Mouse (Mus musculus) embryonic facial prominence, embryonic 14.5 days (tissue): Measurements from ENCODE around the gene Zpr1. TPM values are rescaled to one million over a fixed set of nuclear protein-coding genes. Genes with fewer than 3 reads are reported as not detected.
A peak's percentile ranks its signal among the peaks of the same experiment; 100 is the strongest.

Experiments
- ATAC-seq: fragments of 200-750 bp; cut with Nextera tagmentation; 2 replicates; pipeline ENCODE4 v1.8.0; 2017; ENCODE audit warnings: low read depth, moderate number of reproducible peaks, moderate TSS enrichment
- DNase-seq: peaks from one replicate; pipeline ENCODE4 v3.0.0-alpha.2; 2015; ENCODE audit warnings: low spot score
- H3K27ac ChIP-seq: fragments of 300-500 bp; sonication (generic); replicated peaks from 2 replicates; pipeline ENCODE4 v1.5.1; 2014; ENCODE audit warnings: low read depth, mild to moderate bottlenecking, low read length, moderate library complexity
- H3K27me3 ChIP-seq: fragments of 300-500 bp; sonication (generic); replicated peaks from 2 replicates; pipeline ENCODE4 v1.6.1; 2014; ENCODE audit warnings: low read length; ENCODE audit not compliant: control insufficient read depth, insufficient read depth
- H3K36me3 ChIP-seq: fragments of 300-500 bp; sonication (generic); 2 replicates; pipeline ENCODE4 v1.6.1; 2014; ENCODE audit warnings: low read length, mixed read lengths; ENCODE audit not compliant: control insufficient read depth, insufficient read depth
- H3K4me1 ChIP-seq: fragments of 300-500 bp; sonication (generic); 2 replicates; pipeline ENCODE4 v1.6.1; 2014; ENCODE audit warnings: antibody characterized with exemption, low read length; ENCODE audit not compliant: control insufficient read depth, insufficient read depth
- H3K4me2 ChIP-seq: fragments of 300-500 bp; sonication (generic); 2 replicates; pipeline ENCODE4 v1.6.1; 2014; ENCODE audit warnings: low read depth, mild to moderate bottlenecking, low read length, moderate library complexity, mixed read lengths
- H3K4me3 ChIP-seq: fragments of 300-500 bp; sonication (generic); 2 replicates; pipeline ENCODE4 v1.5.1; 2014; ENCODE audit warnings: low read depth, mild to moderate bottlenecking, low read length
- H3K9ac ChIP-seq: fragments of 300-500 bp; sonication (generic); 2 replicates; pipeline ENCODE4 v1.6.1; 2014; ENCODE audit warnings: low read depth, mild to moderate bottlenecking, low read length, moderate library complexity, mixed read lengths
- H3K9me3 ChIP-seq: fragments of 300-500 bp; sonication (generic); 2 replicates; pipeline ENCODE4 v1.6.1; 2016; ENCODE audit warnings: low read length; ENCODE audit not compliant: control insufficient read depth
- WGBS: fragments of 180-500 bp; shearing (Covaris S2); extraction: QIAGEN DNeasy Blood & Tissue Kit; methylation state at CpG from one replicate; pipeline ENCODE4 v1.1.7; 2014; 5-methylcytosine and 5-hydroxymethylcytosine counted together
- polyA plus RNA-seq: library from polyadenylated mRNA; unstranded; fragments of >200 nt; fragmentation: Nextera tagmentation; extraction: Ambion mirVana; gene quantifications from 2 replicates; pipeline ENCODE4 v1.2.1, GENCODE M21; 2014

Gene Zpr1
- polyA plus RNA-seq: 54.2 and 54.6 TPM in 2 replicates

- no peaks in the 10 kb centered on the region for H3K4me1 ChIP-seq
- H3K4me3 ChIP-seq: peak within 1 kb of the TSS; percentile 76
- peak within 1 kb of the TSS; percentile 81 for H3K4me2 ChIP-seq
- ATAC-seq: peak; percentile 97
- H3K27ac ChIP-seq: peak within 1 kb of the TSS; percentile 45; the same call in 1 of the 2 replicates
- peak within 1 kb of the TSS; percentile 76 for H3K9ac ChIP-seq
- no peaks in the 10 kb centered on the region for H3K9me3 ChIP-seq
- DNase-seq: peak; percentile 97
- H3K36me3 ChIP-seq: peaks cover 27% of the 10 kb centered on the region
- WGBS: 25% methylated on average over 17 of the region's 45 CpGs
- peaks cover 3% of the 10 kb centered on the region; the same call in 1 of the 2 replicates for H3K27me3 ChIP-seq
Measured at GRCm38 (mm10) chr9:46272677-46273454, at the start of gene Zpr1. Gene Zpr1 (plus strand): TSS chr9:46273064.

DNA sequence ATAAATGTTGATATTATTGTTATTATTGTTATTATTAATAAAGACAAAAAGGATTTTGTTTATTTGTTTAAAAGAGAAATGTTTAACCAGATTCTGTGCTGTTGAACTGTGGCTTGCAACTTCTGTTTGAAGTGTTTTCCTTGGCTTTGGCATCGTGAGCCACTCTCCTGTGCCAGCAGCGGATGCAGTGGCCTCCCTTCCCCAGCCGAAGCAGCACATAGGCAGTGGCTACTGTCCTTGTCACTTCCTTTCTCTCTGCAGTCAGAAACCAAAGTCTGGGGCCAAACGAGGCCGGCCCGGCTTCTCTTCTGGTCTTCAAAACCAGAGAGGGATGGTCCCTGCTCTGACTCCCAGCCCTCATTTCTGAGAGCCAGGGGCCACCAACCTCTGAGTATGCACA, 49.8 kb upstream of the Zpr1 start:
- WGBS: 87% methylated on average over 6 of the region's 6 CpGs
- H3K4me3 ChIP-seq: no peak overlapping the region
- H3K9ac ChIP-seq: no peak overlapping the region
- no peaks in the 10 kb centered on the region for H3K9me3 ChIP-seq
- ATAC-seq: no peak
- H3K27me3 ChIP-seq: no peaks in the 10 kb centered on the region
- no peak overlapping the region for H3K27ac ChIP-seq
- no peaks in the 10 kb centered on the region for H3K4me1 ChIP-seq
- peaks cover 36% of the 10 kb centered on the region for H3K36me3 ChIP-seq
- H3K4me2 ChIP-seq: no peak overlapping the region
- no peak for DNase-seq

DNA sequence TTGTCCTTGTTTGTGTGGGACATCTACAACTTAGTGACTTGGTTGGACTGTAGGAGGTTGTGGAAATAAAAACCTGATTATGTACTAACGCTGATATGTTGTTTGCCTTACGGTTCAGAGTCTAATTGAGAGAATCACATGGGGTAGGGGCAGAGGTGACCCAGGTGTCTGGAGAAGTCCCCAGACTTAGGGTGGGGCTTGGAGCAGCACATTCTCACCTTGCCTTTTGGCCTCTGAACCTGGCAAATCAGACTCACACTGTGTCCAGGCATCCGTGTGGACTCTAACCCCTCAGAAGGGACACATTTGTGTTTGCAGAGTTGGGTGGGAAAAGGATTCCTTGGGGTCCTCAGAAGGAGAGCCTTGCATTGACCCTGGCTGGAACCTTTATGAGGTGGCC, 48.8 kb upstream of the Zpr1 start:
- no peaks in the 10 kb centered on the region for H3K27me3 ChIP-seq
- 86% methylated on average over 3 of the region's 3 CpGs for WGBS
- H3K9me3 ChIP-seq: no peaks in the 10 kb centered on the region
- H3K4me1 ChIP-seq: no peaks in the 10 kb centered on the region
- H3K27ac ChIP-seq: no peak overlapping the region
- DNase-seq (no peak), ATAC-seq (no peak)
- H3K4me2 ChIP-seq: no peak overlapping the region
- H3K36me3 ChIP-seq: peaks cover 36% of the 10 kb centered on the region
- no peak overlapping the region for H3K9ac ChIP-seq
- no peak overlapping the region for H3K4me3 ChIP-seq

DNA sequence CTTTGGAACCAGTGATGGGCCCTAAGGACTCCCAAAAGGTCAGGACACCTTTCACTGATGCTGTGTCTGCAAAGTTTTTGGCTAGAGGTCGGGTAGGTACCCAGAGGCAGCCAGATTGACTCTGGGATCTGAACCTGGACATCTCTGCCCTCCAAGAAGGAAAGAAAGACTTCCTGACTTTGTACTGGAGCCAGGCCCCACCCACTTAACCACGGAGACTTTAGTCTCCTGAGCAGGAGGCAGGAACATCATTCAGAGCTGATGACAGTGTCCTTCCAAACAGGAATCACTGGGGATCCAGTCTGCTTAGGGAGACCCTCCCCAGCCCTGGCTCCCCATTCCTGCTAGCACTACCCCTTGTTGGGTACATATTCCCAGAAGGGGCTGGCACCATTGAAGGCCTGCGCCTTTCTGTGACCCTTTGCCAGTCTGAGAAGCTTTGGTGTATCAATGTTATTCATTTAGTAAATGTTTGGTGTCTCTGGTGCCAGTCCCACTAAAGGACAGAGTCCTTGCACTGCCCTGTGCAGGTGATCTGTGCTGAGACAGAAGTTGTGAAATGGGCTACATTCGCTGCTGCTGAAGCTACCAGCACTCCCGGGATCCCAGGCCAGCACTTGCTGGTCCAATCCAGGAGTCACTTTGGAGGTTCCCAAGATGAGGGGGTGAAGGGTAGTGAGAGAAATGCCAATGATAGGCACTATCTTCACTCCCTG, 47.8 kb upstream of the Zpr1 start:
- DNase-seq (no peak), ATAC-seq (no peak)
- H3K4me1 ChIP-seq: 0 out of 2 replicates have a peak, but pooled peaks cover 3% of the 10 kb centered on the region
- H3K27me3 ChIP-seq: no peaks in the 10 kb centered on the region
- H3K27ac ChIP-seq: no peak overlapping the region
- H3K9ac ChIP-seq: no peak overlapping the region
- no peak overlapping the region for H3K4me3 ChIP-seq
- peaks cover 31% of the 10 kb centered on the region for H3K36me3 ChIP-seq
- H3K4me2 ChIP-seq: no peak overlapping the region
- WGBS: 67% methylated on average over 5 of the region's 5 CpGs
- H3K9me3 ChIP-seq: no peaks in the 10 kb centered on the region

DNA sequence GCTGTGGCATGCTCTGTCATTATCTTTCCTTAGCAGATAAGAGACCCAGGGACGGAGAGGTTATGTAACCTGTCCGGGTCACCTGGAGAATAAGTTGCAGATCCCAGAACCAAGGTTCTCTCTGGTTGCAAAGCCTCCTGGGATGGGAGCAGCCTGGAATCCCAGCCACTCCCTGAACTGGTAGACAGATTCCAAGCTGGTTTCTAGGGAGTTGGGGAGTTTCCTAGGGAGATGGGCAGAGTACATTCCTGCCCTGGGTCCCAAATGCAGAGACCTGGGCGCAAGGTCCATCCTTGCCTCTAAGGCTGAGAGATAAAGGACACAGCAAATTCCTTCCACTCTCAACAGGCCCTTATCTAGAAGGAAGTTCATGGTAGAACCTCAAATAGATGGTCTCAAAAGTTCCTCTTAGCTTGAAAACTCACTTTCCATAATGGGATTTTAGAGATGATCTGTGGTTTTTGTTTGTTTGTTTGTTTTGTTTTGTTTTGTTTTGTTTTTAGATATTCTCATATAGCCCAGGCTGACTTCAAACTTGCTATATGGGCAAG, 45.7 kb upstream of the Zpr1 start:
- Histone ChIP-seq H3K27ac (no peak overlapping the region), H3K4me3 (no peak overlapping the region), H3K4me2 (no peak overlapping the region), H3K9ac (no peak overlapping the region), H3K4me1 (0 out of 2 replicates have a peak, but pooled peaks cover 3% of the 10 kb centered on the region), H3K9me3 (no peaks in the 10 kb centered on the region), H3K27me3 (no peaks in the 10 kb centered on the region), H3K36me3 (peaks cover 12% of the 10 kb centered on the region)
- ATAC-seq (no peak), DNase-seq (no peak)
- whole genome bisulfite sequencing: 95% methylated on average over 3 of the region's 3 CpGs

DNA sequence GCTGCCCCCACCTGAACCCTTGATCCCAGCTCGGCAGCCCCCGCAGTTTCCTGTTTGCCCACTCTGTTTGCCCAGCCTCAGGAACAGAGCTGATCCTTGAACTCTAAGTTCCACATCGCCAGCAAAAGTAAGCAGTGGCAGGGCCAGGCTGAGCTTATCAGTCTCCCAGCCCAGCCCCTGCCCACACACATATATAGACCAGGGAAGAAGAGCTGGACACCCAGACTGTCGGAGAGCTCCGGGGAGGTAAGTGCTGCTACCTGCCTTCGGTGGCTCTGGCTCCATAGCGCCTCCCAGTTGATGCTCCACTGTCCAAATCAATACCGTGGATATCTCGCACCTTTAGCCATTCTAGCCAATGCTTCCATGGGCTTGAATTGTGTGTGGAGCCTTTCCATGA, 44.4 kb upstream of the Zpr1 start, which contains the start of gene Apoa1:
Gene Apoa1, plus strand, starts transcription at position 90 of the 400 bp plus-strand sequence.
- ATAC-seq: no peak

DNA sequence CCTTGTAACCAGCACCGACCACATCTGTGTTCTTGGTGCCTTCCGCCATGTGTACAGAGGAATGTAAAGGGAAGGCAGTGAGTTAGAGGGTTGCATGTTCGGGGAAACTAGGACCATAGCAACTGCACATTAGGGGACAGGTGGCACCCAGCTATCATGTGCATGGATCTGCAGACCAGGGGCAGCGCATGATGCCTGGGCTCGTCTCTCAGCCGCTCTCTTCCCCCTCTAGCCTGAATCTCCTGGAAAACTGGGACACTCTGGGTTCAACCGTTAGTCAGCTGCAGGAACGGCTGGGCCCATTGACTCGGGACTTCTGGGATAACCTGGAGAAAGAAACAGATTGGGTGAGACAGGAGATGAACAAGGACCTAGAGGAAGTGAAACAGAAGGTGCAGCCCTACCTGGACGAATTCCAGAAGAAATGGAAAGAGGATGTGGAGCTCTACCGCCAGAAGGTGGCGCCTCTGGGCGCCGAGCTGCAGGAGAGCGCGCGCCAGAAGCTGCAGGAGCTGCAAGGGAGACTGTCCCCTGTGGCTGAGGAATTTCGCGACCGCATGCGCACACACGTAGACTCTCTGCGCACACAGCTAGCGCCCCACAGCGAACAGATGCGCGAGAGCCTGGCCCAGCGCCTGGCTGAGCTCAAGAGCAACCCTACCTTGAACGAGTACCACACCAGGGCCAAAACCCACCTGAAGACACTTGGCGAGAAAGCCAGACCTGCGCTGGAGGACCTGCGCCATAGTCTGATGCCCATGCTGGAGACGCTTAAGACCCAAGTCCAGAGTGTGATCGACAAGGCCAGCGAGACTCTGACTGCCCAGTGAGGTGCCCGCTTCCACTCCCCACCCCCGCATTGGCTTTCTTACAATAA, 43.1 kb upstream of the Zpr1 start:
- WGBS: 15% methylated on average over 35 of the region's 37 CpGs
- 0 out of 2 replicates have a peak, but pooled peaks cover 3% of the 10 kb centered on the region for H3K4me1 ChIP-seq
- peak overlapping the region; percentile 66 for H3K9ac ChIP-seq
- ATAC-seq (peak; percentile 96), DNase-seq (peak; percentile 95)
- peak overlapping the region; percentile 44 for H3K4me3 ChIP-seq
- H3K4me2 ChIP-seq: peak overlapping the region; percentile 80
- no peaks in the 10 kb centered on the region for H3K27me3 ChIP-seq
- H3K9me3 ChIP-seq: no peaks in the 10 kb centered on the region
- H3K27ac ChIP-seq: no peak overlapping the region
- H3K36me3 ChIP-seq: no peaks in the 10 kb centered on the region

More for the DNA sequence above, 44.4 kb upstream of the Zpr1 start, which contains the start of gene Apoa1:
- Histone ChIP-seq H3K4me2 (no peak within 1 kb of the TSS), H3K27me3 (no peaks in the 10 kb centered on the region), H3K4me1 (0 out of 2 replicates have a peak, but pooled peaks cover 3% of the 10 kb centered on the region), H3K27ac (no peak within 1 kb of the TSS), H3K36me3 (no peaks in the 10 kb centered on the region), H3K4me3 (no peak within 1 kb of the TSS), H3K9me3 (no peaks in the 10 kb centered on the region), H3K9ac (no peak within 1 kb of the TSS)
- no peak for DNase-seq
- 60% methylated on average over 9 of the region's 9 CpGs for WGBS
